Mouse (Mus musculus): ENCODE measurements around the gene 2310022A10Rik. TPM values are rescaled to one million over a fixed set of nuclear protein-coding genes. Genes with fewer than 3 reads are reported as not detected.

2310022A10Rik gene
- total and polyA plus RNA-seq, 3 experiments = 7.2 to 30.7 (median 7.8) TPM

DNA sequence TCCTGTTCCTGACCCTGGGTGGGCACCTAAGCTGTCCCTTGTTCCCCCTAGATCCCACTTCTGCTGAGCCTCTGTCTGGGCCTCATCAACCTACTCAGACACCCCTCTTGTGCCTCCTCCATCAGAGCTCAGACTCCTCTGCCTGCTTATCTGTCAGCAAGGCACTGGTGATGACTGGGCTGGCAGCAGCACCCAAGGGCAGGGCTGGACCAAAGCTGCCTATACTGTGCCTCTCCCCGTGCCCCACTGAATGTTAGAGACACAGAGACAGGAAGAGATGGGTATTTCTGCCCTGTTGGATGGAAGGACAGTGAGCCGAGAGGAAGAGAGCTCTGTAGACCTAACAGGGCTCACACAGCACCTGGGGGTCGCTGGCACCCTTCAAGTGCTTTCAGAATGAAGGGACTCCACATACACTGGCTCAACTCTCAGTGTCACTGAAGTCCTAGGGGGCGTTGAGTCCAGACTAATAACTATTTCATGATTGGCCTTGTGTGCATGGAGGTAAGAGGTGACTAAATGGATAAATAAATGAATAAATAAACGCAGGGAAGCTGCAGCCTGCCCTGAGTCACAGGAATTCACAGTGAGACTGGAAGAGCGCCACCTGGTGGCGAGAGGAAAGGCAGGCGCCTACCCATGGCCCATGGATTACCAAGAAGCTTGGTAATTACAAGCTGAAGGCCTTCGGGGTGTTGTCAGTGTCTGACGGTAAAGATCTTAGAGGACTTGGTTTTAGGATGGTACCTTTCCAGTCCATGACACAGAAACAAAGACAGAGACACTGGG is 26.8 kb upstream of the 2310022A10Rik start:
- Histone ChIP-seq H3K79me2 (replicated peaks; ENCODE audit: control insufficient read depth, extremely low read depth, insufficient read depth, poor library complexity, severe bottlenecking) (no peaks in the 10 kb centered on the region), H3K36me3 (replicated peaks in 1 of 2; ENCODE audit: control insufficient read depth in 1 of 2, insufficient read depth in 1 of 2, low read length in 1 of 2) (no peaks in the 10 kb centered on the region), H3K4me1 (ENCODE audit: control insufficient read depth in 1 of 2, insufficient read depth in 2 of 2) (peaks cover 0 to 10% of the 10 kb centered on the region in 2 experiments; a peak in 2 of 4 replicates), H3K9ac (ENCODE audit: insufficient read depth, low read depth) (no peak overlapping the region), H3K4me2 (ENCODE audit: insufficient read depth, low read depth, poor library complexity, severe bottlenecking) (no peak overlapping the region), H3K27me3 (replicated peaks) (no peaks in the 10 kb centered on the region), H3K4me3 (replicated peaks in 1 of 3; ENCODE audit: low read depth in 2 of 3, low read length in 2 of 3, poor library complexity in 1 of 3) (no peak overlapping the region), H3K9me3 (replicated peaks; ENCODE audit: low read length) (no peaks in the 10 kb centered on the region), H3K27ac (ENCODE audit: insufficient read depth, low read depth) (no peak overlapping the region)
- dilution Hi-C loops (cut with MboI; ENCODE audit: extremely low pct_ligation_motif_present, extremely low pct_unique_long_range_greater_than_20kb, low sequenced_read_pairs) (no loop called here), in situ Hi-C loops (cut with MboI; ENCODE audit: low pct_ligation_motif_present, low pct_unique_long_range_greater_than_20kb, low sequenced_read_pairs) (loop anchor here (10.0 kb wide), 1 partner anchor 191 kb away; the partner anchor contains the start of gene Ltbp4)
- peak; percentile 76 for DNase-seq (ENCODE audit: extremely low read depth)
- TF ChIP-seq SMC3 (IDR thresholded peaks at IDR 0.05; ENCODE audit: low read depth, low read length) = peak; percentile 84
- TF ChIP-seq TCF12 (IDR thresholded peaks at IDR 0.05; ENCODE audit: low read depth, low read length) = no peak
- TF ChIP-seq NELFE (IDR thresholded peaks at IDR 0.05; ENCODE audit: low read depth, low read length) = no peak; the same call in 1 of the 2 replicates
- TF ChIP-seq CTCF (conservative IDR thresholded peaks at IDR 0.05 in 1 of 2, IDR thresholded peaks at IDR 0.05 in 1 of 2; ENCODE audit: low read depth in 2 of 2, low read length in 2 of 2) = peak; percentile 85 to 91
- TF ChIP-seq KAT2A (IDR thresholded peaks at IDR 0.05; ENCODE audit: insufficient replicate concordance, low read length) = no peak
- TF ChIP-seq PAX5 (IDR thresholded peaks at IDR 0.05; ENCODE audit: low read length) = no peak
- TF ChIP-seq RAD21 (IDR thresholded peaks at IDR 0.05; ENCODE audit: low read depth, low read length) = peak; percentile 51
- TF ChIP-seq IRF4 (IDR thresholded peaks at IDR 0.05; ENCODE audit: low read depth, low read length) = no peak
- TF ChIP-seq NRF1 (IDR thresholded peaks at IDR 0.05; ENCODE audit: low read depth, low read length) = no peak
- TF ChIP-seq TBP (conservative IDR thresholded peaks at IDR 0.05; ENCODE audit: low read depth, low read length) = no peak
- no peak for TF ChIP-seq MAFK (IDR thresholded peaks at IDR 0.05; ENCODE audit: insufficient replicate concordance, low read length)
- TF ChIP-seq GABPA (IDR thresholded peaks at IDR 0.05; ENCODE audit: insufficient replicate concordance, low read depth, low read length) = no peak

DNA sequence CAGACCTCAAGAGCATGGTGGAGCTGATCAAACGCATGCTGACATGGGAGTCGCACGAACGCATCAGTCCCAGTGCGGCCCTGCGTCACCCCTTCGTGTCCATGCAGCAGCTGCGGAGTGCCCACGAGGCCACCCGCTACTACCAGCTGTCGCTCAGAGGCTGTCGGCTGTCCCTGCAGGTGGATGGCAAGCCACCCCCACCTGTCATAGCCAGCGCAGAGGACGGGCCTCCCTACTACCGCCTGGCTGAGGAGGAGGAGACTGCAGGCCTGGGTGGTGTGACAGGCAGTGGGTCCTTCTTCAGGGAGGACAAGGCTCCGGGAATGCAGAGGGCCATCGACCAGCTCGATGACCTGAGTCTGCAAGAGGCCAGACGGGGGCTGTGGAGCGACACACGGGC is 24.0 kb upstream of the 2310022A10Rik start:
- Histone ChIP-seq H3K27me3 (replicated peaks) (no peaks in the 10 kb centered on the region), H3K36me3 (replicated peaks in 1 of 2; ENCODE audit: control insufficient read depth in 1 of 2, insufficient read depth in 1 of 2, low read length in 1 of 2) (peaks cover 7 to 16% of the 10 kb centered on the region in 2 experiments), H3K4me2 (ENCODE audit: insufficient read depth, low read depth, poor library complexity, severe bottlenecking) (no peak overlapping the region), H3K79me2 (replicated peaks; ENCODE audit: control insufficient read depth, extremely low read depth, insufficient read depth, poor library complexity, severe bottlenecking) (no peaks in the 10 kb centered on the region), H3K4me3 (replicated peaks in 1 of 3; ENCODE audit: low read depth in 2 of 3, low read length in 2 of 3, poor library complexity in 1 of 3) (no peak overlapping the region), H3K4me1 (ENCODE audit: control insufficient read depth in 1 of 2, insufficient read depth in 2 of 2) (peaks cover 0 to 12% of the 10 kb centered on the region in 2 experiments; a peak in 2 of 4 replicates), H3K9me3 (replicated peaks; ENCODE audit: low read length) (no peaks in the 10 kb centered on the region), H3K9ac (ENCODE audit: insufficient read depth, low read depth) (no peak overlapping the region), H3K27ac (ENCODE audit: insufficient read depth, low read depth) (no peak overlapping the region)
- DNase-seq (ENCODE audit: extremely low read depth) = no peak
- in situ Hi-C loops (cut with MboI; ENCODE audit: low pct_ligation_motif_present, low pct_unique_long_range_greater_than_20kb, low sequenced_read_pairs) (loop anchor here (10.0 kb wide), 1 partner anchor 194 kb away; the partner anchor contains the start of gene Ltbp4), dilution Hi-C loops (cut with MboI; ENCODE audit: extremely low pct_ligation_motif_present, extremely low pct_unique_long_range_greater_than_20kb, low sequenced_read_pairs) (no loop called here)
- TF ChIP-seq SIN3A (IDR thresholded peaks at IDR 0.05; ENCODE audit: low read length) = no peak
- no peak for TF ChIP-seq ETS1 (conservative IDR thresholded peaks at IDR 0.05; ENCODE audit: low read depth, low read length)
- no peak for TF ChIP-seq ELF1 (IDR thresholded peaks at IDR 0.05; ENCODE audit: low read depth, low read length)
- TF ChIP-seq MAFK (IDR thresholded peaks at IDR 0.05; ENCODE audit: insufficient replicate concordance, low read length) = no peak
- no peak for TF ChIP-seq CHD1 (IDR thresholded peaks at IDR 0.05; ENCODE audit: low read depth, low read length)
- TF ChIP-seq NELFE (IDR thresholded peaks at IDR 0.05; ENCODE audit: low read depth, low read length) = no peak

Measured in CH12.LX (cell line).